Mouse (Mus musculus): ENCODE data around the gene Fgf14.

DNA sequence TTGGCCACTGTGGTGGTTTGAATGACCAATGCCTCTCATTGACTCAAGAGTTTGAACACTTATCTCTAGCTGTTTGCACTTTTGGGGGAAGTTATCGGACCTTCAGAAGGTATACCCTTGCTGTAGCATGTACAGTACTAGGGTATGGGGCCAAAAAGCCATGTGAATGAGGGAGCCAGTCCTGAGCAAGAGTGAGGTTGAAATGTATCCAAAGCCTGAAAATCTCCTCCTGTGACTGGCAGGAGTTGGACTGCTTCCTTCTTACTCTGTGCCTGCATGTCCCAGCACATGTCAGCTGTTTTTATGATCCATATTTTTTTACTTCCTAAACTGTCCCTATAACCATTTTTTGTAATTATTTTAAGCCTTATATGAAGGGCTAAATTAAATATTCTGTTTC is 632.9 kb downstream of the Fgf14 start:
- no peak for TF ChIP-seq CTCF (IDR thresholded peaks at IDR 0.05; ENCODE audit: insufficient read depth, low read depth, low read length)
- no peak for TF ChIP-seq POLR2A (IDR thresholded peaks at IDR 0.05; ENCODE audit: insufficient read depth, low read depth, low read length)
